Mouse (Mus musculus): Measurements from ENCODE around the gene Rnf126. TPM values are rescaled to one million over a fixed set of nuclear protein-coding genes. Genes with fewer than 3 reads are reported as not detected.
"Not testable (repeated sequence)": the region's sequence is repeated elsewhere in the genome, so short reads cannot be mapped to it uniquely, and the experiment has no call there.

The Rnf126 gene
- total RNA-seq, 2 experiments from 2014 or later: 82.7 to 92.9 TPM

DNA sequence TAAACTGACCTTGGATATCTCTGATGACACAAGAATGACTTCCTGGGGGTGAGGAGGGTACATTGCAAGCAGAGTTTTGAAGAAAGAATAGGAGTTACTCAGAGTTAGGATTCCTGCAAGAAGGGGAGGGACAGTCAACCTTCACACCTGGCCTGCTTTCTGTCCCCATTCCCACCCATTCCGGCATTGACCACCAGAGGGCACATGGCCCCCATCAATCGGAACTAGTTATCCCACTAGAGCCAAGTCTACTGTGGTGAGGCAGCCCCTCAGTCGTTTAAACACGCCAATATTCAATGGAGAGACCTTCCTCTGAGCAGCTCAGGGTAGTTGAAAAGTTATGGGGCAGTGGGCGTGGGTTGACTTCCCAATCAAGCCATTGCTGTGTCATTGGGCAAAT is 1.6 kb upstream of the Rnf126 start:
- DNase-seq (ENCODE audit: extremely low spot score in 1 of 2, low spot score in 1 of 2): peak; percentile 63 to 80

DNA sequence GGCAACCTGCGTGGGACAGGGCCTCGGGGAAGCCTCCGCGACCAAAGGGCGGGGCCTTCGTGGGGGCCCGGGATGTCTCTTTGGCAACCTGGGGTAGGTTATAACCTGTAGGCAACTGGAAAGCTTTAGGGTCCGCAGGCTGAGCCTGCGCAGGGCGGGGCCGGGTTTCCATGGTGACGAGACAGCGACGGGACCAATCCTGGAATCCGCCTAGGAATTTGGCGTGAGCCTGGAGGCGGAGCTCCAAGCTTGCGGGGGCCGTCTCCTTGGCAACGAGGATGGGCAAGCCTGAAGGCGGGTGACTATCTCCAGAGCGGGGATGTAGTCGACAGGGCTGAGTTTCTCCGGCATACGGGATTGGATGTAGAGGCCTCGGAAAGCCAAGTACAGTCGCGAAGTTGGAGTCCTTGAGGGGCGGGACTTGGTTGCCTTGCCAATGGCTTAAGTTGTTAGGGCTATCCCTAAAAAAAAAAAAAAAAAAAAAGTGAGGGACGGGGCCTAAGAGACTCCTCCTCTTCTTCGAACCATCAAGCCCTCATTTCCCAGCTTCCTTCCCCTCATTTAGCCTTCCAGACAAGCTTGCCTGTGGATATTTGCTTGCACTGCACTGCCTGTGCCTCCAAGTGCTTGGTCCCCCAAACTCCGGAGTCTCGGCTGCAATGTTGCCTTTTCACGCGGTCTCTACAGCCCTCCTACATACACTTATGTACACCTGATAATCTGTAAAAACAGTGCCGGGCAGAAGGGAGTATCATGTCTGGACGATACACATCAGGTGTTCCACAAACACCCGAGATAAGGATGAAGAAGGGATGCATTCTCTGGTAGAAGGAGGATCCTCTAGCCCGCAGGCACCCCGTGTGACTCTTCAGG is 856 bp upstream of the Rnf126 start:
- DNase-seq (ENCODE audit: extremely low spot score in 1 of 2, low spot score in 1 of 2): peak; percentile 84 to 87

DNA sequence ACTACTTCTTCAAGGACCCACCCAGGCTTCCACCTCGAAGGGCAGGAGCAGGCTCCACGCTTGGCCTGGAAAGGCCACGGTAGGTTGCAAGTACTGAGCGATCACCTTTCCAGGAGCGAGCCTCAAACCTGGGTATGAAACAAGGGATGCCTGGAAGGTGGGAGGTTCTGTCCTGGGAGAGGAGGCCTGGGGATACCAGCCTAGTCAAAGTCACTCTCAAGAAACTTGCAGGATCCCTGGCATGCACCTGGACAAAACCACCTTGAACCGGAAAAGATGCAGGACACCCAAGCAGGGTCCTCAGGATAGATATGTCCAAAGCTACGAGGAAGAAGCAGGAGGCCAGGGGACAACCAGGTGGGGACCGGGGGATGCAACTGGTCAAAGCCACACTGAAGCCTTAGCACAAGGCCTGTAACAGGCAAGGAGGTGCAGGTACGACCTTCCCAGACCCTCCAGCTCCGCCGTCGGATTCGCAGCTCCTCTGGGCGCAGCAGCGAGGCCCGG is 698 bp downstream of the Rnf126 start:
- DNase-seq (ENCODE audit: extremely low spot score in 1 of 2, low spot score in 1 of 2): no peak

DNA sequence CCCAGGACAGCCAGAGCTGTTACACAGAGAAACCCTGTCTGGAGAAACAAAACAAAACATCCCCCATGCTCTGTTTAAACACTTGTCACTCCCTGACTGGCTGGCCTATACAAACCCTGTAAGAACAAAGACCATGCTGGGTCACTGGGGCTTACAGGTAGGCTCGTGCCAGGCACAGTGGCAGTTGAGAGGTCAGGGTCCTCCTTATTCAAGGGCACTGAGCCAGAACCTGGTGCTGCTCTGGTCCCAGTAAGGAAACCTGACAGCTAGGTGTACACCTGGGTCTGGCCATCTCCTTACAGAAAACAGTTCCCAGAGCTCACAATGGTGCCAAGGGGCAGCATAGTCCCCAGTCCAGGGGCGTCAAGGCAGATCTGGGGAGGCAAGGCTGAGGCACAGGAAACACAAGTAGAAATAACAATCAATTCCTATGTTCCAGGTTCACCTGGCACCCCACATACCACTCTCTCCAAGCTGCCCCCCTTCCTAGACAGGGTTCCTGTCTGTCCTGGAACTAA is 1.5 kb downstream of the Rnf126 start:
- DNase-seq (ENCODE audit: extremely low spot score in 1 of 2, low spot score in 1 of 2): no peak

DNA sequence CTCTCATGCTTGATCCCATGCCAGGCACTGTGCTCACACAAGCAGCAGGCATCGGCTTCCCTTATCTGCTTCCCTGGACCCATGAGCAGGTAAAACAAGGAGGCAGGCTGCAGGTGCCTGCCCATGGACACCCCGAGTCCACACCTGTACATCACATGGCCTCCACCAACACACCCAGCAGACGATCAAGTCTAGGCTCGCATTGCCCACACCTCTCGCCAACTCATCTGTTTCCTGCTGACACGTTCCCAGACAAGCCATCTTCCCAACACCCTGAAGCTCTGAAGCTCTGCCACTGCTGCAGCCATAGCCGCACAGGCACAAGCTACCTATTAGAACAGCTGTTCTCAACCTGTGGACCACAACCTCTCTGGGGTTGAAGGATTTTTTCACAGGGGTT is 2.5 kb downstream of the Rnf126 start:
- no peak for DNase-seq (ENCODE audit: extremely low spot score in 1 of 2, low spot score in 1 of 2)

DNA sequence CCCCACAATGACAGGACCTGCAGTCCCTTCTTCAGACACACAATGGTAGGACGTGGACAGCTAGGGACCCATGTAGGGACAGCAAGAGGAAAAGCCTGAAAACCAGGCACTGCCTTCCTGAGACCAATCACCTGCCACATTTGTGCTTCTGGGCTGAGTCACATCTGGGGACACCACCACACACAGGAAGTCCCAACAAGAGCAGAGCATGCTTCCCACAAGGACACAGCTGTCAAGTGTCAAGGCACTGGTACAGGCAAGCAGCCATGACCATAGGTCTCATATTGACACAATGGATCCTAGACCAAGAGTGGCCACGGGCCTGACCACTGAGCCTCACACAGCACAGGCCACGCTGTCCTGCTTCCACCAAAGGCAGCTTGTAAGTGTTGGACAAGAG is 3.9 kb downstream of the Rnf126 start:
- no peak for DNase-seq (ENCODE audit: extremely low spot score in 1 of 2, low spot score in 1 of 2)

DNA sequence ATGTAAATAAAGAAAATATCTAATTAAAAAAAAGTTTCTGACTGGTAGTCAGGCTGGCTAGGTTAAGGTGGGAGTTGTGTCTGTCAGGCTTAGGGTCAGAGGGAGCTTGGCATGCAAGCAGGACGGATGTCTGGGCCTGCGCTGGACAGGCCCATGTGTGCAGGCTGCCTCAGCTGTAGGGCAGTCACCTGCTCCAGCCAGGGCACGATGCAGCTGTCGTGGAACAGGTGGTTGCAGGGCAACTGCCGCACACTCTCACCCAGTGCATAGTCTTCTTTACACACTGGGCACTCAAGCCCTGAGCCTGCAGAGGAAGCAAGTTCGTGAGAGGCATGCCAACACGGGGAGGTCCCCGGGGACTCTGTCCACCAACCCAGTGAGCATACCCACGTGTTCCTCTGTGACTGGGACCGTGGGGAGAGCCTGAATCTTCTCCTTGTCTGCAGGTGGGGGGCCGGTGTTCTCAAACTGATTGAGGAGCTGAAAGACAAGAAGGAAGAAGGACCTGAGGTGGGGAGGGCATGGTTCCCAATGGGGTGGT is 6.1 kb downstream of the Rnf126 start:
- DNase-seq (ENCODE audit: extremely low spot score in 1 of 2, low spot score in 1 of 2): no peak

DNA sequence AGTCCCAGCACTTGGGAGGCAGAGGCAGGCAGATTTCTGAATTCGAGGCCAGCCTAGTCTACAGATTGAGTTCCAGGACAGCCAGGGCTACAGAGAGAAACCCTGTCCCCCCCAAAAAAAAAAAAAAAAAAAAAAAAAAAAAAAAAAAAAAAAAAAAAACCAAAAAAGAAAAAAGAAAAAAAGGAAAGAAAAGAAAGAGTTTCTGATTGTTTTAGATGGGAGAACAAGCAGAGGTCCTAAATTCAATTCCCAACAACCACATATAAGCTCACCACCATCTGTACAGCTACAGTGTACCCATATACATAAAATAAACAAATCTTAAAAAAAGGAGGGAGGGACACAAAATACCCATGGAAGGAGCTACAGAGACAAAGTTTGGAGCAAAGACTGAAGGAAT is 7.1 kb downstream of the Rnf126 start:
- not testable (repeated sequence) for DNase-seq (ENCODE audit: extremely low spot score in 1 of 2, low spot score in 1 of 2)

DNA sequence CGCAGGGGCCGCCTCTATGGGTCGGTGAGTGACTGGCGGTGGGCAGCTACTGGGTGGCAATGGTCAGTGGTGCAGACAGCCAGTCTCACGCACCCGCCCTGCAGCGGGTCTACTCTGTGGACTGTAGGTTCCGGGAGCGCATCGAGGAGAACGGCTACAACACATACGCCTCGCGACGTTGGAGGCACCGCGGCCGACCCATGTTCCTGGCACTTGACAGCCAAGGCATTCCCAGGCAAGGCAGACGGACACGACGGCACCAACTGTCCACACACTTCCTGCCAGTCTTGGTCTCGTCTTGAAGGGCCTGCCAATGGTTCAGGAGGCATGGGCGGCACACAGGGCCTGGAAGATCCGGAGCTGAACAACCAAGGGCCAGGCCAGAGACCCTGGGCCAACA is 10.1 kb downstream of the Rnf126 start:
- no peak for DNase-seq (ENCODE audit: extremely low spot score in 1 of 2, low spot score in 1 of 2)

DNA sequence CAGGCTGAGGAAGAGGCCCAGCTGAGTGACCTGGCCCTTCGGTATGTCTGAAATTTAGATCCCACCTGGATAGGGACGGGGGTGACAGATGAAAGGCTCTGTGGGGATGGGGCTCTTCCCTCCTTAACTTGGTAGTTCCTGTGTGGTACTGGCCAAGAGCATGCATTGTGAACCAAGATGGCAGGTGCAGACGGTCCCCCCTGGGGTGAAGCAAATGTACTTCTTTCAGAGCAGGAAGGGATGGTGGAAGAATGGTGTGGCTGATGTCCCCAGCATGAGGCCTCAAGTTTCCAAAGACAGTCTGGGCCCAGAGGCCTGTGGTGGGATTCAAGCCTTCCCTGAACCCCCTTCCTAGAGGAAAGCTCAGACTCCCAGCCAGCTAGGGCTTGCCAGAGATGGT is 10.9 kb downstream of the Rnf126 start:
- DNase-seq (ENCODE audit: extremely low spot score in 1 of 2, low spot score in 1 of 2): no peak

DNA sequence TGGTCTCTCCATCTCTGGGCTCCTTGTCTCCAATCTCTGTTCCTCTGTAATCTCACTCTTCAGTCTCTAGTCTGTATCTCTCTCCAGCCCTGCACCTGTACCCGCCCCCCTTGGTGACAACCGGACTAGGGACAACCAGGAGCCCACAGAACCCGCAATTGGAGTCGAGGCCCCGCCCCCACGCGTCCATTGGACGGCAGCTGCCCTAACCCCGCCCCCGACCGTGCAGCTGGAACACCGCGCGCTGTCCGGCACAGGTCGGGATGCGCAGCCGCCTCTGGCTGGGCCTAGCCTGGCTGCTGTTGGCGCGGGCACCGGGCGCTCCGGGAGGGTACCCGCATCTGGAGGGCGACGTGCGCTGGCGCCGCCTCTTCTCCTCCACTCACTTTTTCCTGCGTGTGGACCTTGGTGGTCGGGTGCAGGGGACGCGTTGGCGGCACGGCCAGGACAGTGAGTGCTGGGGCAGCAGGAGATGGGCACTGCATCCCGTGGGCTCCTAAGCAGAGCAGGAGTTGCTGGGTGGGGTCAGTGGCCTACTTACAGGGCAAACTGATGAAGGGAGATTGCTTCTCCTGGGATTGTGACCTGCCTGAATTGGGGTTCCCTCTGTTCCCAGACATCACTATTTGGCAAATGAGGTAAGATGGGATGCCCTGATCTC is 11.8 kb downstream of the Rnf126 start, which contains the start of gene Fgf22:
Gene Fgf22 (plus strand): TSS at position 221 of the 661 bp plus-strand sequence.
- peak in 1 of 2 experiments; percentile 55 for DNase-seq (ENCODE audit: extremely low spot score in 1 of 2, low spot score in 1 of 2)

DNA sequence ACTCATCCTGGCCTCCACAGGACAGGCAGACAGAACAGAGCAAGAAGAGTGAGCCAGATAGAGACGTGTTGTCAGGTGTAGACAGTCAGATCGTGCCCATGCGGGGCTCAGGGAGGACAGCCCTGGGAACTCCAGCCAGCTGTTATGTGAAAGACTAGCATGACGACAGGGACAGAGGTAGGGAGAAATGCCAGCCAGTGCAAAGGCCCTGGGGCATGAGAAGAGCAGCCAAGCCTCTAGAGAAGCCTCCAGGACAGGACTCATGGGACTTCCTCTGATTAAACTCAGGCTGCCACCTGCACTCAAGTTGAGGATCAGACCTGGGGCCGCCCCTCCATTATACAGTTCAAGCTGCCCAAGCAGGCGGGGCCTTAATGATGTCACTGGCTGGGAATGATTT is 18.3 kb downstream of the Rnf126 start:
- no peak for DNase-seq (ENCODE audit: extremely low spot score in 1 of 2, low spot score in 1 of 2)

DNA sequence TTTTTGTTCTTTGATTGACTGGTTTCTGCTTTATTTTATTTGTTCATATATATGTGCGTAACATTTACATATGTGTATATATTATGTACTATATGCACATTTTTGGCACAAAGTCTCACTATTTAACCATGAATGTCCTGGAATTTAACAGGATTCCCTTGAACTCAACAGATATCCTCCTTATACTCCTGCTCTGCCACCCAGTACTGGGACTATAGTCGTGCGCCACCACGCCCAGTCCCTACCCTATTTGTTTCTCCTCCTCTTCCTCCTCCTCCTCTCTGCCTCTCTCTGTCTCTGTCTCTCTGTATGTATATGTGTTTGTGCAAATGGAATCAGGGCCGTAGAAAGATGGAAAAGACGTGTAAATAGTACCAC is 20.0 kb downstream of the Rnf126 start:
- no peak for DNase-seq (ENCODE audit: extremely low spot score in 1 of 2, low spot score in 1 of 2)

DNA sequence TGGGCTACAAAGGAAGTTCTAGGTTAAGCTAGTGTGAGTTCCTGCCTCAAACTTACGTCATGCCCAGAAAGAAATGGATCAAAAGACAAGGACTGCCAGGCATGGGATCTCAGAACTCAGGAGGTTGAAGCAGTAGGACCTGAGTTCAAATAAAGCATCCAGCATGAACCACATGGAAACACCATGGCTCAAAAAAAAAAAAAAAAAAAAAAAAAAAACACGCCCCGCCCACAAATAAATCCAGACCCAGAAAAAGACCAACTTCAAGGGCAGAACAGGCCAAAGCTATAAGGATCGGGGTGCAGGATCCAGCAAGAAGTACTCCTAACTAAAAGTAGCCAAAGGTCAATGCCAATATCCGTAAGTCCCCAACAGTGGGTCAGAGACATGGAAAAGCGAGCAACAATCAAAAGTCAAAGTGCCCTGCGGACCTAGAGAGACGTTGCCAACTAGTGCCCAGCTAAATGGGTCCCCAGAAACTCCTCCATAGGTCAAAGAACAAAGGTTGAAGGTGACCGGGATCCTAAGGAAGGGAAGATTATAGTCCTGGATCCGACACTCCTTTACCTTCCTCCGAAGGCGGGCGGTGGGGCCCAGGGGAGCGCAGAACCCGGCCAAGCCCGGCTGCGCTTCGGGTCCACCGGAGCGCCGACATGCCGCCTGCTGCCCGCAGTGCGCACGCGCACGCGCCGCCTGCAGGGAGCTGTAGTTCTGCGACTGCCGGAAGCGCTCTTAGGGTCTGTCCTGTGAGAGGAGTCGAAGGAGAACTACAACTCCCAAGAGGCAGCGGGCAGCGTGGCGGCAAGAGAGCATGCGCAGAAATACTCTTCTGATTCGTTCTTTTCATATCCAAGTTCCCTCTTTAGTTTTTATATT is 20.6 kb downstream of the Rnf126 start, which contains the start of gene Polrmt:
Gene Polrmt (minus strand): TSS at position 684 of the 876 bp plus-strand sequence.
- peak; percentile 84 to 87 for DNase-seq (ENCODE audit: extremely low spot score in 1 of 2, low spot score in 1 of 2)

DNA sequence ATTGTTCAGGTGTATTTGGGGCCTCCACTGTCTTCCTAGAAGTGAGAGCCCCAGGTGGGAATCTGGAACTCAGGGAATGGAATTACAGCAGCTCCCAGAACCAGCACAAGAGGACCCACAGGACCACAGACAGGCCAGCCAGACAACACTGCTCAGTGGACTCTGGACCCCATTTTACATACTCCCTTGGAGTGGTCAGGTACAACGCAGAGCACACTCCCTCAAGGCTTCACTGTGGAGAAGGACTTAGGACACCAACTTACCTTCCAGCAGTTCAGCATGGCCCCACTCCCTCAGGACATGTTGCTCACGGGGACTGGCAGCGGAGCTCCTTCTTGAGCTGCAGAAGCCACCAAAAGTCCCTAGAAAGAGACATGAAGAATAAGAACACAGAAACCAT is 21.3 kb downstream of the Rnf126 start:
- DNase-seq (ENCODE audit: extremely low spot score in 1 of 2, low spot score in 1 of 2): no peak

DNA sequence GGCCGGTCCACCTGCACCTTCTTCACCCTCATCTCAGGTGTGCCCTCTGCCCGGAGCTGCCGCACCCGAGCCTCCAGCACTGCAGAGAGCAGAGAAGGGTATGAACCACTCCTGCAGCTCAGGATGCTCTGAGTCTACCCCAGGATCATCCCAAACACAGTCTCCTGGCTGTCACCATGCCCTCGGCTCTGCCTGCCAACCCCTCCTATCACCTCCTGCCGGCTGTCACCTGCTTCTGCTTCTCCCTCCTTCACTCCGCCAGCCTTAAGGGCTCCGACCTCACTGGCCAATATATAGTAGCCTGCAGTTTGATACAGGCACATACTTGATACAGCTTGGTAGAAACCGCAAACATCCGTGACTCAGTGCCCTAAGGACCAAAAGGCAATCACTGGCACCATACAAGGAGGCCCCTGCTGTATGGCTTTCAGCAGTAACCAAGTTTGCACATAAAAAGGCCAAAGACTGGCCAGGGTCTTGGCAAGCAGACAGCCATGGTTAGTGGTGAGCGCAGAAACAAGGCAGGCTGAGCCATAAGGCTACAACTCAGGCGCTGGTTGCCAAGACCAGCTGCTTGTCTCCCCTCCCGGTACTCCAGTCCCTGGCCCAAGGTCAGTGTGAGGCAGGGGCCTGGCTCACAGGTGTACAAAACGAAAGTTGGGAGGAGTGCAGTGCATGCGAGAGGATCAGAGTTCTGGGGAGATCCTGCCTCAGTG is 22.9 kb downstream of the Rnf126 start:
- DNase-seq (ENCODE audit: extremely low spot score in 1 of 2, low spot score in 1 of 2): no peak

DNA sequence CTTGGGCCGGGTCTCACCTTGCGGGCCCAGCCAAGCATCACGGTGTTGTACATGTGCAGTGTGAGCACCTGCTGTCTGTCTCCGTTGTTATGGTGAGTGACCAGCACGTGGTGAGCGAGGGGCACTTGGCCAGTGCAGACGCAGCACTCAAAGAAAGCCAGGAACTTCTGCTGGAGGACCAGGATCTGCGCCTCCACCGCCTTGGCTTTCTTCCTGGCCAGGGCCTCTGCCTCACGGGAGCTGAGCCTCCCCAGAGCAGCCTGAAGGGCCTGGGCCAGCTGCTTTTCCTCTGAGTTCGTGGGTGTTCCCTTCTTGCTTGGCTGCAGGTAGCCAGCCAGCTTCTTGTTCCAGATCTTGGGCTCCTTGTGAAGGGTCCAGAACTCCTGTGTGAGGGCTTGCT is 23.6 kb downstream of the Rnf126 start:
- no peak for DNase-seq (ENCODE audit: extremely low spot score in 1 of 2, low spot score in 1 of 2)

DNA sequence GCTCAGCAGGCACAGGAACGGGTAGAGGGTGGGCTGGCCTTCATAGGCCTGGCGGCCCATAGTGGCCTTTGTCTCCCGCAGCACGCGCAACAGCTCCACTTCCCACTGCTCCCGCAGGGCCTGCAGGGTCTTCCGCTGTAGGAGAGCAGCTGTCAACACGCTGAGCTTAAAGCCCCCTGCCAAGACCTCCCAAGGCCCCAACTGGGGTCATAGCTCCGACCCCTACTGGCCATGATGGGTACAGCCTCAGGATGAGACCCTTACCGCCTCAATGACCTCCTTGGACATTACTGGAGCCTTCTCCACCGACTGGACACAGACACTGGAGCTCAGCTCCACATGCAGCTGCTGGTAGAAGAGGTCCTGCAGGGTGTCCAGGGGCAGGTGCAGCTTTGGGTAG is 25.9 kb downstream of the Rnf126 start:
- no peak for DNase-seq (ENCODE audit: extremely low spot score in 1 of 2, low spot score in 1 of 2)

DNA sequence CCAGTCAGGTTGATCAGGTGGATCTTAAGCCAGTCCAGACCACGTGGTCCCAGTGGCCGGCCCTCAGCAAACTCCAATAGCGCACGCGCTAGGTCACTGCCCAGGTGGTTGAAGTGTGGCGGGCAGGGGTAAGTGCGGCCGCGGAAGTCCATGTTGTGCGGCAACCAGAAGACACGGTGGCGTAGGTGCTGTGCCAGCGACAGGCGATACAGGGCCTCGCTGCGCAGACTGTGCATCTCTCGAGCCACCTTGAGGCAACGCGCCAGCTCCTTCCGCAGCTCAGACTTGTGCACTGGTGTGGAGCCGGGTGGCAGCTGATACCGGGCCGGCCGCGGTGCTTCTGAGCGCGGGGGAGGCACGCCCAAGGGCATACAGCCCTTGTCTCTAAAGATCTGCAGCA is 27.5 kb downstream of the Rnf126 start:
- DNase-seq (ENCODE audit: extremely low spot score in 1 of 2, low spot score in 1 of 2): no peak

Measured in layer of hippocampus, postnatal 25 days (tissue).